Mouse (Mus musculus) midbrain, postnatal 0 days (tissue): ENCODE measurements at regions not wholly inside any gene's neighbourhood (a gene's known extent, or its start where the extent isn't known, plus 50 kb on each side); places are given as distances from the start of the nearest gene placed in this dataset.
A peak's percentile ranks its signal among the peaks of the same experiment; 100 is the strongest.

Experiments used
- ATAC-seq: fragments of 200-750 bp; cut with Nextera tagmentation; 2 replicates; pipeline ENCODE4 v1.8.0; 2017; ENCODE audit warnings: moderate number of reproducible peaks, mild to moderate bottlenecking, moderate TSS enrichment, moderate library complexity; ENCODE audit not compliant: low FRiP score
- DNase-seq: peaks from one replicate; pipeline ENCODE4 v3.0.0-alpha.2; 2015; ENCODE audit warnings: low spot score
- H3K27ac ChIP-seq: fragments of 300-500 bp; sonication (generic); 2 replicates; pipeline ENCODE4 v1.5.1; 2014; ENCODE audit warnings: low read depth, mild to moderate bottlenecking, low read length, mixed read lengths
- H3K27me3 ChIP-seq: fragments of 300-500 bp; sonication (generic); 2 replicates; pipeline ENCODE4 v1.6.1; 2014; ENCODE audit warnings: low read length, control low read depth, mixed read lengths; ENCODE audit not compliant: insufficient read depth
- H3K36me3 ChIP-seq: fragments of 300-500 bp; sonication (generic); 2 replicates; pipeline ENCODE4 v1.6.1; 2014; ENCODE audit warnings: low read length, control low read depth, mixed read lengths; ENCODE audit not compliant: insufficient read depth
- H3K4me1 ChIP-seq: fragments of 300-500 bp; sonication (generic); 2 replicates; pipeline ENCODE4 v1.6.1; 2014; ENCODE audit warnings: mild to moderate bottlenecking, control low read depth, antibody characterized with exemption, low read length, mixed read lengths; ENCODE audit not compliant: insufficient read depth
- H3K4me2 ChIP-seq: fragments of 300-500 bp; sonication (generic); 2 replicates; pipeline ENCODE4 v1.6.1; 2014; ENCODE audit warnings: low read depth, mild to moderate bottlenecking, low read length, mixed read lengths; ENCODE audit not compliant: poor library complexity, severe bottlenecking
- H3K4me3 ChIP-seq: fragments of 300-500 bp; sonication (generic); 2 replicates; pipeline ENCODE4 v1.5.1; 2014; ENCODE audit warnings: low read depth, mild to moderate bottlenecking, low read length, moderate library complexity
- H3K9ac ChIP-seq: fragments of 300-500 bp; sonication (generic); replicated peaks from 2 replicates; pipeline ENCODE4 v1.6.1; 2014; ENCODE audit warnings: mild to moderate bottlenecking, low read length, moderate library complexity, mixed read lengths; ENCODE audit not compliant: poor library complexity, severe bottlenecking
- H3K9me3 ChIP-seq: fragments of 300-500 bp; sonication (generic); 2 replicates; pipeline ENCODE4 v1.6.1; 2016; ENCODE audit warnings: low read length, control low read depth
- CTCF ChIP-seq: IDR thresholded peaks from 2 replicates; pipeline ENCODE4 v1.5.1; 2016; ENCODE audit warnings: antibody characterized with exemption, mild to moderate bottlenecking
- WGBS: fragments of 180-500 bp; shearing (Covaris S2); extraction: QIAGEN DNeasy Blood & Tissue Kit; methylation state at CpG from one replicate; pipeline ENCODE4 v1.1.7; 2014; 5-methylcytosine and 5-hydroxymethylcytosine counted together

DNA sequence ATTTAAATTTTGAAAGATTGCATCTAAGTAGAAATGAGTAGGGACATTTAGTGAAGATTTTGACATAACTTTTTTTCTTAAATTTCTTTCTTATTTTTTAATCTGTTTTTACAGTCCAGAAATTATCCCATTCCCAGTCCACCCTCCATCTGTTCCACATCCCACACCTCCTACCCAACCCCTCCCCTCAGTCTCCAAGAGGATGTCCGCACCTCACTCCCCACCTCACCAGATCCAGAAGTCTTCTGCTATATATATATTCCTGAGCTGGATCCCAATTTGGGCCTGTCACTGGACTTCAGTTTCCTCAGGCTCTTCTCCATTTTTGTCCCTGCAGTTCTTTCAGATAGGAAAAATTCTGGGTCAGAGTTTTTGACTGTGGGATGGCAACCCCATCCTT, 3879.6 kb upstream of the Gm7489 start:
- DNase-seq = no peak
- Histone ChIP-seq H3K4me2 (no peak overlapping the region), H3K27me3 (no peaks in the 10 kb centered on the region), H3K4me1 (no peaks in the 10 kb centered on the region), H3K9ac (no peak overlapping the region), H3K27ac (no peak overlapping the region), H3K36me3 (no peaks in the 10 kb centered on the region), H3K9me3 (no peaks in the 10 kb centered on the region), H3K4me3 (no peak overlapping the region)
- TF ChIP-seq CTCF = no peak
- WGBS = 95% methylated on average over 1 of the region's 1 CpGs
- ATAC-seq = no peak

DNA sequence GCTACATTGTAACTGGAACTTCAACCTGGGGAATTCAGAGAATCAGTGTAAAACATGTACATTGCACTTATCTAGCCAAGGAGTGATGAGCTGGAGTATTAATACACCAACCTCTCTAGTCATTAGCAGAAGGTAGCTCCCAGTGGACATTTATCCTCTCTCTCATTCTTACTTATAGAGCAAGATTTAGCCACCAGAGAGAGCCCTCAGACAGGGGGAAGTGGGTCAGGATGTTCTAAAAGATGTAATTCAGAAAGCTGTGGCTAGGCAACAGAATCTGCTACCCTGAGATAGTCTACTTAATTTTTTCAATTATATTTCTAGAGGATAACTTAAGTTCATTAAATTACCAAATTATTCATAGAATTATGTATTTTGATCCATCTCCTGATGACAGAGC, 3838.1 kb upstream of the Gm7489 start:
- no peak; the same call in 1 of the 2 replicates for TF ChIP-seq CTCF
- peak; percentile 3 for DNase-seq
- Histone ChIP-seq H3K27me3 (no peaks in the 10 kb centered on the region), H3K27ac (no peak overlapping the region), H3K9ac (no peak overlapping the region), H3K9me3 (no peaks in the 10 kb centered on the region), H3K4me3 (no peak overlapping the region), H3K36me3 (no peaks in the 10 kb centered on the region), H3K4me1 (no peaks in the 10 kb centered on the region), H3K4me2 (no peak overlapping the region)
- no peak for ATAC-seq

DNA sequence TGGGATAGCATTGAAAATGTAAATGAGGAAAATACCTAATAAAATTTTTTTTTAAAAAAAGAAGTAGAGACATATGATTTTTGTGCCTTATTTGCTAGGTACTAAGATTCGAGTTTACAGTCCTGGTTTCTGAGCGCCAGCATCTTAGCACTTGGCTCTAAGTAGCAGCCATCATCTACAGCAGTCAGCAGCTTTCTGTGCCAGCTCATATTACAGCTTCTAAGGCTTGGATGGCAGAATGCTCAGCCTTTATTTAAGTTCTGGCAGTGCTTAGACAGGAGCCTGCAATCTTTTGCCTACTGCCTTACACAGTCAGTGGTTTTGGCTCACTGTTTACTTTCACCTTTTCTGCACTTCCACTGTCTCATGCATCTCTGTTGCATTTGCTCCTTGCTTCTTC, 3831.2 kb upstream of the Gm7489 start:
- 91% methylated on average over 2 of the region's 2 CpGs for WGBS

DNA sequence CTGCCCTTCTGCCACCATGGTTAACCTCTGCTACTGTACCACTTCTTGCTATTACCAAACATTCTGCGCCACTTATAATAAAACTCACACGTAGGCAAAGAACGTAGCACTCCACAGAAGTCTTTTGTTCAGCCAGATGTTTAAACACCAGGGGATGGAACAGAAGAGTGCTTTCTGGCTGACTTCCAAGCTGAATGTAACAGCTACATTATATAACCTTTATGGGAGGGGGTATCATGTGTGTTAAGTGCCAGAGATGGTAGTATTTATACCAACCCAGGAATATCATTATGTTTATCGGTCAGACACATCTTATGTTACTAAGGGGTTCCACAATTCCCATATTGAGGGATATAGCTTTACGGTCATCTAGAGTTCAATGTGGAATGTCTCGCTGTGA, 3830.8 kb upstream of the Gm7489 start:
- DNase-seq (peak; percentile 1), ATAC-seq (no peak)
- Histone ChIP-seq H3K4me3 (no peak overlapping the region), H3K36me3 (no peaks in the 10 kb centered on the region), H3K27ac (no peak overlapping the region), H3K27me3 (no peaks in the 10 kb centered on the region), H3K9me3 (no peaks in the 10 kb centered on the region), H3K4me1 (no peaks in the 10 kb centered on the region), H3K9ac (no peak overlapping the region), H3K4me2 (no peak overlapping the region)
- 80% methylated on average over 6 of the region's 6 CpGs for WGBS
- TF ChIP-seq CTCF = no peak

More for the DNA sequence above, 3831.2 kb upstream of the Gm7489 start:
- H3K4me1 ChIP-seq = no peaks in the 10 kb centered on the region
- no peaks in the 10 kb centered on the region for H3K36me3 ChIP-seq
- no peak overlapping the region for H3K4me3 ChIP-seq
- no peak overlapping the region for H3K27ac ChIP-seq
- H3K9me3 ChIP-seq = no peaks in the 10 kb centered on the region
- TF ChIP-seq CTCF = no peak
- DNase-seq = peak; percentile 0
- no peak overlapping the region for H3K4me2 ChIP-seq
- H3K27me3 ChIP-seq = no peaks in the 10 kb centered on the region
- no peak for ATAC-seq
- H3K9ac ChIP-seq = no peak overlapping the region

DNA sequence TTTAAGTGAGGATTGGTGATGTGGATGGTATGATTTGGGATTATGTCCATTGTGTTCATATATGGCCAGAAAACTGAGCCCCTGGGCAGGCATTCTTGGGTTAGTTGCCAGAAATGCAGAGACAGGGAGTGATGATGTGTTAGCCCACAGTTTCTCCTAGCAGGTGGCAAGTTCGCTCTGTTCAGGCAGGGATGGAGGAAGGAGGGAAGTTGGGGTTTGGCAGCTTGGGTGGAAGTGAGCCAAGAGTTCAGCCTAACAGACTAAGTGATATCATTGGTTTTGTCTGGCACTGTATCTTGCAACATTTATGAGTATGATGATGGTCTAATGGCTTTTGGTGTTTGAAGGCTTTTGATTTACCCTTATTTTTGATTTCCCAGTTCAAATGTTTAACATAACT, 3806.5 kb upstream of the Gm7489 start:
- Histone ChIP-seq H3K4me1 (no peaks in the 10 kb centered on the region), H3K27ac (no peak overlapping the region), H3K4me2 (no peak overlapping the region), H3K36me3 (no peaks in the 10 kb centered on the region), H3K9me3 (no peaks in the 10 kb centered on the region), H3K9ac (no peak overlapping the region), H3K27me3 (no peaks in the 10 kb centered on the region), H3K4me3 (no peak overlapping the region)
- ATAC-seq (no peak), DNase-seq (no peak)
- TF ChIP-seq CTCF = no peak
- 96% methylated on average over 1 of the region's 1 CpGs for WGBS

DNA sequence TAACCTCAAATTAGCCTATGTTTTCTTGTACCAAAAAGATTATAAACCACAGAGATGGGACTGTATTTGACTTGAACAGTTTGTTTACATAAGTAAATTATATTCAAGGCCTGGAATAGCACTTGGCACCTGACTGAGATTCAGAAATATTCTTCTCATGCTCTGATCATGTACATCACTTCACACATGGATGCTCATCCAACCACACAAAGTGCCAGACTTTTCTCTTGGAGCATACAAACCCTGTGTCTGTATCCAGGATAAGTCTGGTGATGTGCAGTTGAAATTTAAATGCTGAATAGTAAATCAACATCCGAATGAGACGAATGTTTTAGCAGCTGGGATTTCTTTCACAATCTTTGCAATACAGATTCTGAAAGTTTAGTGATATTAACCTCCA, 3802.3 kb upstream of the Gm7489 start:
- H3K4me1 ChIP-seq = no peaks in the 10 kb centered on the region
- H3K27ac ChIP-seq = no peak overlapping the region
- H3K9ac ChIP-seq = no peak overlapping the region
- no peak for ATAC-seq
- H3K4me2 ChIP-seq = no peak overlapping the region
- no peaks in the 10 kb centered on the region for H3K9me3 ChIP-seq
- WGBS = 90% methylated on average over 2 of the region's 2 CpGs
- no peaks in the 10 kb centered on the region for H3K27me3 ChIP-seq
- no peaks in the 10 kb centered on the region for H3K36me3 ChIP-seq
- peak; percentile 4 for DNase-seq
- no peak for TF ChIP-seq CTCF
- H3K4me3 ChIP-seq = no peak overlapping the region
